Mouse (Mus musculus): ENCODE measurements at regions not wholly inside any gene's neighbourhood (a gene's known extent, or its start where the extent isn't known, plus 50 kb on each side); places are given as distances from the start of the nearest gene placed in this dataset.

- Histone ChIP-seq H3K27me3 (no peaks in the 10 kb centered on the region), H3K36me3 (no peaks in the 10 kb centered on the region), H3K4me3 (no peak overlapping the region), H3K9me3 (no peaks in the 10 kb centered on the region), H3K27ac (no peak overlapping the region), H3K4me2 (replicated peaks) (no peak overlapping the region), H3K9ac (no peak overlapping the region), H3K4me1 (no peaks in the 10 kb centered on the region)
- no peak for ATAC-seq (ENCODE audit: insufficient number of reproducible peaks, insufficient read depth, low FRiP score, low TSS enrichment)
- WGBS, result 42% methylated on average over 3 of the region's 3 CpGs
Measured at GRCm38 (mm10) chr4:9935949-9936348, 938.3 kb upstream of the 2610301B20Rik start.

DNA sequence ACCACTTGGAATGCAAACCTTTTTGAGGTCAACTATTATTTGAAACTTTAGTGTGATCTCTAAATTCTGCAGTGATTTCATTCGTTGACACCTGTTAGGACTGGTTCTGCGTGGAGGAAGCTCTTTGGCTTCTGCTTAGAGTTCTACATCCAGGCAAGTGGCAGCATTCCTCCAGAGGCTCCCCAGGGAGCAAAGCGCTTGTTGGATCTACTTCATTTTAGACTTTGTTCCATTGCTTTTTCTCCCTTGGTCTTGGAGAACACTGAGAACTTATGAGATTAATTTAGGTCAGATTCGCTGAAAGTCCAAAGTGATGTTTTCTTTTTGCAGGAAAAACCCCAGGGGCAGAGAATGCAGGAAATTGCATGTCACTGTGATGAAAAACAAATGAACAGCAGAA lies 922.9 kb upstream of the 2610301B20Rik start:
- Histone ChIP-seq H3K27ac (no peak overlapping the region), H3K36me3 (no peaks in the 10 kb centered on the region), H3K4me3 (no peak overlapping the region), H3K9ac (no peak overlapping the region), H3K4me2 (replicated peaks) (no peak overlapping the region), H3K27me3 (no peaks in the 10 kb centered on the region), H3K4me1 (no peaks in the 10 kb centered on the region), H3K9me3 (no peaks in the 10 kb centered on the region)
- ATAC-seq (ENCODE audit: insufficient number of reproducible peaks, insufficient read depth, low FRiP score, low TSS enrichment), result no peak
- 76% methylated on average over 4 of the region's 4 CpGs for WGBS

GRCm38 (mm10) chr4:9974631-9975030 lies 899.7 kb upstream of the 2610301B20Rik start:
- Histone ChIP-seq H3K4me1 (no peaks in the 10 kb centered on the region), H3K4me2 (replicated peaks) (no peak overlapping the region), H3K27me3 (no peaks in the 10 kb centered on the region), H3K36me3 (no peaks in the 10 kb centered on the region), H3K9ac (no peak overlapping the region), H3K4me3 (no peak overlapping the region), H3K9me3 (no peaks in the 10 kb centered on the region), H3K27ac (no peak overlapping the region)
- no peak for ATAC-seq (ENCODE audit: insufficient number of reproducible peaks, insufficient read depth, low FRiP score, low TSS enrichment)

DNA sequence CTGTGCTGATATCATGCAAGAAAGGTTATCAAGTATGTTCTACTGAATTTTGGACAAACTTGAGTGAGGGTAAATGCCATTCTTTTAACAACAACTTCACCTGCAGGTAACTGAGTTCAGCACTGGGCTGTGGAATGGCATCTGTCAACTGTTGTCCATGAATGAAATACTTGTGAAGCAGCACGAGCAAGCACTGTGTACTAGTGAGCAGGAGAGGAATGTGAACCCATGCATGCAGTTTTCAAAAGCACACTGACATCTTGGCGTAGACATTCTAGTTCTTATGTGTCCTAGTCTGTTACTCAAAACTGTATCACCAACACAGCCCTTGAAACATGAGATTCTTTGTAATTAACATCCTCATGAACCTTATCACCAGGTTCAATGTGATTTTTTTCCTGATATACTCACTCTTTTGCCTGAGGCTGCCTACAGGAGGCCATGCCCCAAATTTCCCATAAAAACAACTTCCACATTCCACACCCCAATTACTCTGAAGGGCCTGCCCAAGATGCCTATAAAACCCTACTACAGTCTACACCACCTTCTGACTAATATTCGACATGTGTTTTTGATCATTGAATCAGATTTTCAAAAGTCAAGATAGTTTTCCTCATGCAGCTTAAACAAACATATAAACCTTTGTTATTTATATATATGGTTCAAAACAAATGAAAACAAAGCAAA lies 892.8 kb upstream of the 2610301B20Rik start:
- no peaks in the 10 kb centered on the region for H3K9me3 ChIP-seq
- ATAC-seq (ENCODE audit: insufficient number of reproducible peaks, insufficient read depth, low FRiP score, low TSS enrichment), result no peak
- H3K4me2 ChIP-seq (replicated peaks), result no peak overlapping the region
- 58% methylated on average over 3 of the region's 3 CpGs for WGBS
- H3K36me3 ChIP-seq, result no peaks in the 10 kb centered on the region
- no peaks in the 10 kb centered on the region for H3K4me1 ChIP-seq
- H3K4me3 ChIP-seq, result no peak overlapping the region
- H3K27ac ChIP-seq, result no peak overlapping the region
- H3K9ac ChIP-seq, result no peak overlapping the region
- H3K27me3 ChIP-seq, result no peaks in the 10 kb centered on the region

- H3K27me3 ChIP-seq, result no peaks in the 10 kb centered on the region
- no peak overlapping the region for H3K9ac ChIP-seq
- H3K9me3 ChIP-seq, result no peaks in the 10 kb centered on the region
- H3K4me2 ChIP-seq (replicated peaks), result no peak overlapping the region
- no peaks in the 10 kb centered on the region for H3K36me3 ChIP-seq
- no peaks in the 10 kb centered on the region for H3K4me1 ChIP-seq
- 67% methylated on average over 7 of the region's 7 CpGs for WGBS
- H3K4me3 ChIP-seq, result no peak overlapping the region
- H3K27ac ChIP-seq, result no peak overlapping the region
- no peak for ATAC-seq (ENCODE audit: insufficient number of reproducible peaks, insufficient read depth, low FRiP score, low TSS enrichment)
Measured at GRCm38 (mm10) chr4:9982786-9983525, 891.3 kb upstream of the 2610301B20Rik start.

- H3K36me3 ChIP-seq, result no peaks in the 10 kb centered on the region
- H3K4me3 ChIP-seq, result no peak overlapping the region
- no peaks in the 10 kb centered on the region for H3K27me3 ChIP-seq
- no peak overlapping the region for H3K27ac ChIP-seq
- no peak overlapping the region for H3K9ac ChIP-seq
- H3K4me2 ChIP-seq (replicated peaks), result no peak overlapping the region
- no peak for ATAC-seq (ENCODE audit: insufficient number of reproducible peaks, insufficient read depth, low FRiP score, low TSS enrichment)
- 41% methylated on average over 1 of the region's 1 CpGs for WGBS
- H3K4me1 ChIP-seq, result no peaks in the 10 kb centered on the region
- no peaks in the 10 kb centered on the region for H3K9me3 ChIP-seq
Measured at GRCm38 (mm10) chr4:9993871-9994270, 880.4 kb upstream of the 2610301B20Rik start.

DNA sequence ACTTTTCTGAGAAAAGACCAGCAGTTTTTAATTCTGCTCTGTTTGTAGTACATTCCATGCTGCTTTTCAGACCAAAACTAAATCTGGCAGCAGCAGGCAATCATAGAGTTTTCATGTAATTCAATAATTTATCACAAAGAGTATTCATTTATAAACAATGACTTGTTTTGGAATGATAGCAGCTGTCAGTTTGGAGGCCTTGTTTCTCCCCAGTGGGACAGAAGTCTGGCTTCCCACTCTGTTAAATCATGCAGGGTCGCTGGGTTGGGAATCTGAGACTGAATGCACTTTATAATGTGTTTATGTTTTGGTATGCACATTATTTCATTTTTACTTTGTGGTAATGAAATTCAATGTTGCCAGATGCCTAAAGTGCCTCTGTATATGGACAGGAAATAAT lies 879.8 kb upstream of the 2610301B20Rik start:
- no peak overlapping the region for H3K9ac ChIP-seq
- H3K36me3 ChIP-seq, result no peaks in the 10 kb centered on the region
- H3K27me3 ChIP-seq, result no peaks in the 10 kb centered on the region
- no peak overlapping the region for H3K4me3 ChIP-seq
- no peaks in the 10 kb centered on the region for H3K9me3 ChIP-seq
- no peak overlapping the region for H3K4me2 ChIP-seq (replicated peaks)
- WGBS, result 41% methylated on average over 1 of the region's 1 CpGs
- H3K4me1 ChIP-seq, result no peaks in the 10 kb centered on the region
- ATAC-seq (ENCODE audit: insufficient number of reproducible peaks, insufficient read depth, low FRiP score, low TSS enrichment), result no peak
- H3K27ac ChIP-seq, result no peak overlapping the region

DNA sequence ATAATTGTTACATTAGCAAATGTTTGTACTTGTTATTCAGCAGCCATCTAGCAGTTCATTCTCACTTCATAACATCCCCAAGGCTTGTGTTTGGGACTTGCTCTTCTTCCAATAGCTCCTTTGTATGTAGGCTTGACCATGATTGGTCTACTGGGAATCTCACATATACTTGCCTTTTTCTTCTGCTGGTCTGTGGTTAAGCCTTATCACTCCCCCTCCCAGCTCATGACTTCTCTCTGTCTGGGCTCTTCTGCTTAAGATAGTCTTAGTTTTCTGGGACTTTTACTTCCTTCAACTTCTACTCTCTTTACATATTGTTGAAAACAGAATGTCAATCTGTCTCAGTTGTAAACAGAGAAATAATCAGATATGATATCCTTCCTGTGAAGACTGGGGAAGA lies 844.0 kb upstream of the 2610301B20Rik start:
- no peak for ATAC-seq (ENCODE audit: insufficient number of reproducible peaks, insufficient read depth, low FRiP score, low TSS enrichment)
- H3K9me3 ChIP-seq, result no peaks in the 10 kb centered on the region
- no peak overlapping the region for H3K4me2 ChIP-seq (replicated peaks)
- no peaks in the 10 kb centered on the region for H3K36me3 ChIP-seq
- H3K4me1 ChIP-seq, result no peaks in the 10 kb centered on the region
- no peak overlapping the region for H3K4me3 ChIP-seq
- no peak overlapping the region for H3K9ac ChIP-seq
- H3K27ac ChIP-seq, result no peak overlapping the region
- H3K27me3 ChIP-seq, result no peaks in the 10 kb centered on the region

- Histone ChIP-seq H3K36me3 (no peaks in the 10 kb centered on the region), H3K27me3 (no peaks in the 10 kb centered on the region), H3K9ac (no peak overlapping the region), H3K27ac (no peak overlapping the region), H3K4me2 (replicated peaks) (no peak overlapping the region), H3K4me3 (no peak overlapping the region), H3K9me3 (no peaks in the 10 kb centered on the region), H3K4me1 (no peaks in the 10 kb centered on the region)
- WGBS, result 18% methylated on average over 3 of the region's 3 CpGs
- no peak for ATAC-seq (ENCODE audit: insufficient number of reproducible peaks, insufficient read depth, low FRiP score, low TSS enrichment)
Measured at GRCm38 (mm10) chr4:10031764-10032163, 842.5 kb upstream of the 2610301B20Rik start.

DNA sequence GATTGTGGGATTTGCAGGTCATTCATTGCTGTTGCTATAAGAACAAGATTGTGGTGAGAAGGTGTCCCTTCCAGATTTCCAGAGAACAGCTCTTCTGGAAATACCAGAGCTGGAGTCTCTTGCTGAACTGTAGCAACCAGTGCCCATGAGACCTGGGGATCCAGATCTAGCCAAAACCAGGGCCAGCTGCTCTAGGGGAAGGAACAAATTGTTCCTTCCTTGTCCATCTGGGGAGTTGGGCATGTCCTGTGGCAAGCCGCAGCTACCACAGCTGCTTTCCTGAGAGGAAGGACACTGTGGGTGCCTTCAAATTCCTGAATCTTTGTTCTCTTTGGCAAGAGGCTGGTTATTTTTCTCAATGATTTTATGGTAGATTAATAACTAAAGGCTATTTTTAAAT lies 839.0 kb upstream of the 2610301B20Rik start:
- no peak for ATAC-seq (ENCODE audit: insufficient number of reproducible peaks, insufficient read depth, low FRiP score, low TSS enrichment)
- H3K9me3 ChIP-seq, result no peaks in the 10 kb centered on the region
- 79% methylated on average over 1 of the region's 1 CpGs for WGBS
- no peak overlapping the region for H3K27ac ChIP-seq
- no peaks in the 10 kb centered on the region for H3K27me3 ChIP-seq
- H3K4me2 ChIP-seq (replicated peaks), result no peak overlapping the region
- no peaks in the 10 kb centered on the region for H3K36me3 ChIP-seq
- no peak overlapping the region for H3K4me3 ChIP-seq
- H3K4me1 ChIP-seq, result no peaks in the 10 kb centered on the region
- no peak overlapping the region for H3K9ac ChIP-seq

GRCm38 (mm10) chr4:10041301-10042093 lies 832.8 kb upstream of the 2610301B20Rik start:
- Histone ChIP-seq H3K36me3 (no peaks in the 10 kb centered on the region), H3K27me3 (no peaks in the 10 kb centered on the region), H3K4me3 (no peak overlapping the region), H3K4me2 (replicated peaks) (no peak overlapping the region), H3K9ac (no peak overlapping the region), H3K27ac (no peak overlapping the region), H3K4me1 (no peaks in the 10 kb centered on the region), H3K9me3 (no peaks in the 10 kb centered on the region)
- whole genome bisulfite sequencing, result 65% methylated on average over 2 of the region's 2 CpGs
- no peak for ATAC-seq (ENCODE audit: insufficient number of reproducible peaks, insufficient read depth, low FRiP score, low TSS enrichment)

DNA sequence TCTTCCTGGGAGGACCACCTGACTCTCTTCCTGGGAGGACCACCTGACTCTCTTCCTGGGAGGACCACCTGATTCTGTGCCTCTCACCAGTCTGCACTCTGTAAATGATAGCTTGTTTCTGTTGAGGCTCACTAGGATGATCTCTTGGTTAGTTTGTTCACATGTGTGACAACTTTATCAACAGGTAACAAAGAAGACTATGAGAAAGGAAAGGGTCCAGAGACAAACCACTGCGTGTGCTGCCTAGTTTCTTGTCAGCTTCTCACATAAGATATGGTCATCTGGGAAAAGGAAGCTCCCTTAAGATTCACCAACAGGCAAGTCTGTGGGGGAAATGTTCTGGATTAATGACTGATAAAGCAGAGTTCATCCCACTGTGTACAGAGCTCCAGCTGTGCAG lies 825.5 kb upstream of the 2610301B20Rik start:
- 74% methylated on average over 1 of the region's 1 CpGs for WGBS
- ATAC-seq (ENCODE audit: insufficient number of reproducible peaks, insufficient read depth, low FRiP score, low TSS enrichment), result no peak
- no peak overlapping the region for H3K9ac ChIP-seq

More for the DNA sequence above, 825.5 kb upstream of the 2610301B20Rik start:
- peaks cover 3% of the 10 kb centered on the region; the same call in 1 of the 2 replicates for H3K4me1 ChIP-seq
- no peak overlapping the region for H3K4me3 ChIP-seq
- H3K27me3 ChIP-seq, result no peaks in the 10 kb centered on the region
- no peak overlapping the region for H3K4me2 ChIP-seq (replicated peaks)
- no peaks in the 10 kb centered on the region for H3K36me3 ChIP-seq
- no peaks in the 10 kb centered on the region for H3K9me3 ChIP-seq
- no peak overlapping the region for H3K27ac ChIP-seq
